Mouse (Mus musculus): ENCODE results near the gene Hmbs. TPM values are rescaled to one million over a fixed set of nuclear protein-coding genes. Genes with fewer than 3 reads are reported as not detected.
A peak's percentile ranks its signal among the peaks of the same experiment; 100 is the strongest.
"Not testable (repeated sequence)": the region's sequence is repeated elsewhere in the genome, so short reads cannot be mapped to it uniquely, and the experiment has no call there.

The Hmbs gene
- total RNA-seq, 2 experiments from 2014 or later, result 20.5 to 24.0 TPM

DNA sequence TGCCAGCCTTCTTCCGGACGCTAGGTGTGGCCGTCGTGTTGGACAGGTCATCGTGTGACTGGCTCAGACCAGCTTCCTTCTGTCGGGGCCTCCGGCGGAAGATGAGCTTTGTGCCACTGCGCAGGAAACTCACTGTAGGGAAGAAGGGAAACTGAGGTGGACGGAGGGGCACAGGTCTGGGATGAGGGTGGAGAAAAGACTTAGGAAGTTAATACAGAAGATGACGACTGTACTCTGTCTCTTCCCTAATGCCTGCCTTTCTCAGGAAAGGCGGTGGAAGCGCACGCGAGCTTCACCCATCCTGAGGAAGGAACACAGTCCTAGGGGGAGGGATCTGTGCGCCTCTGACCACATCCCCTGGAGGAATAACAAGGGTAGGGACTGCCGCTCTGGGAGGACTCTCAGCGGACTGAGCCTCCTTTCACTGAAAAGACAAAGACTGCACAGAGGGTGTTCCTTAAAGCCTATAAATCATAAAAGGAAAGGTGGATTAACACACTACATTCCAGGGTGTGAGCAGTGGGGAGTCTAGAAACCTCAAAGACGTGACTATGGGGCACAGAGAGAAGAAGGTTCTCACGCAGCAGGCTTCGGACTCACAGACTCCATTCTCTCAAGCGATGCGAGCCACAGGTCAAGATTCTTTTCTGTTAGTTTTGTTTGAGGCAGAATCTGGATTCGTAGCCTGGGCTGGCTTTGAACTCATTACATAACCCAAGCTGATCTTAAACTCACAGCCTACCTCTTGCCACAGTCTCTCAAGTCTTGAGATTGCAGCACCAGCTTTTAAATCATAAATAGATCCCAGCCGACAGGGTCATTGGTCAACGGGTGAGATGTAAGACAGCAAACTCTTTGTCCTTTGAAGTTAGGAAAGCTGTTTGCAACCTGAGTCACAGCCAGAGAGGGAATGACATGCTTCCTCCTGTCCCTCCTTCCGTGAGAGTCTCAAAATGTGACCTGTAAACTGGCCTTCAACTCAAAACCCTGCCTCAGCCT lies 32.6 kb downstream of the Hmbs start:
- intact Hi-C loops (cut with DNase I), result no loop called here
- DNase-seq (ENCODE audit: extremely low spot score in 1 of 2, low spot score in 2 of 2), result peak in 1 of 2 experiments; percentile 72

DNA sequence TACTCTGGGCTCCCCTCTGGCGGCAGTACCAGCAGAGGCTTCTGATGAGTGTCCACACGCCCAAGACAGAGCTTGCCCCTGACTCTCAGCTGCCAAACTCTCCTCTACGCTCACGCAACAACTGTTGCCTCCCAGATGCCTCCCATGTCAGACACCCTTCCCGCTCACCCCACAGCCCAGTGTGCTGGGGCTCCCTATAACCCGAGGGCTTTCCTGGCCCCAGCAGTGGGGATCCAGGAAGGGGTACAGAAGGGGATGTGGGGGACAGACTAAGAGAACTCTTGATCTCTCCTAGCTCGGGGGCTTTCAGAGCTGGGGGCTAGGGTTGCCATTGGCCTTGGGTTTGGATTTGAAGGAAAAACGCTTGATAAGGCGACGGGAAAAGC lies 33.3 kb downstream of the Hmbs start:
- intact Hi-C loops (cut with DNase I), result no loop called here
- DNase-seq (ENCODE audit: extremely low spot score in 1 of 2, low spot score in 2 of 2), result no peak

DNA sequence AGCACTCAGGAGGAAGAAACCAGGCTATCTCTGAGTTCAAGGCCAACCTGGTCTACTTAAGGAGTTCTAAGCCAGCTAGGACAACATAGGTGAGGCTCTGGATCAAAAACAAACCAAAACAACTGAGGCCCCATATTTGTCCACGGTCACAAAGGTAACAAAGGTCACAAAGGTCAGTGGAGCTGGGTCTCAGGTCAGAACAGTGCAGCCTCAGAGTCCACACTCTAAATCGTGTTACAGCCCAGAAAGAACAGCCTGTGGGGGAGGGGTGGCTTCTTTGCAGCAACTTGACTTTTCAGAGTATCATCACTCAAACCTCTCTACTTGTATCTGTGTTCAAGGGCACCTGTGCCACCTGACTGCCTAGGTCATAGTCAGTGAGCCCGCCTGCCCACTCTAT lies 34.3 kb downstream of the Hmbs start:
- intact Hi-C loops (cut with DNase I), result no loop called here
- DNase-seq (ENCODE audit: extremely low spot score in 1 of 2, low spot score in 2 of 2), result no peak

DNA sequence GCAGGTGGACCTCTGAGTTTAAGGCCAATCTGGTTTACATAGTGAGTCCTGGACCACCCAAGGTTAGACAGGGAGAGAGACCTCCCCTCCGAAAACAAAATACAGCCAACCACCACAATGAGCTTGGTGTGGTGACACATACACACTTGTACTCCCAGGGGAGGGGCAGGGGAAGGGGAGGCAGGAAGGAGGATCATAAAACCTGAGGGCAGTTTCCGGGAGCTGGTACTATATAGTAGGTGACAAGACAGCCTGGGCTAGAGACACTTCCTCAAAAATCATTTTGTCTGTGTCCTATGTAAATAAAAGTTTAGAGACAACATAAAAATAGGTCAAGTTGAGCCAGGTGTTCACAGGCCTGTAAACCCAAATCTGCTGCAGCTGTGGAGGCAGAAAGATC lies 36.8 kb downstream of the Hmbs start:
- intact Hi-C loops (cut with DNase I), result no loop called here
- no peak for DNase-seq (ENCODE audit: extremely low spot score in 1 of 2, low spot score in 2 of 2)

DNA sequence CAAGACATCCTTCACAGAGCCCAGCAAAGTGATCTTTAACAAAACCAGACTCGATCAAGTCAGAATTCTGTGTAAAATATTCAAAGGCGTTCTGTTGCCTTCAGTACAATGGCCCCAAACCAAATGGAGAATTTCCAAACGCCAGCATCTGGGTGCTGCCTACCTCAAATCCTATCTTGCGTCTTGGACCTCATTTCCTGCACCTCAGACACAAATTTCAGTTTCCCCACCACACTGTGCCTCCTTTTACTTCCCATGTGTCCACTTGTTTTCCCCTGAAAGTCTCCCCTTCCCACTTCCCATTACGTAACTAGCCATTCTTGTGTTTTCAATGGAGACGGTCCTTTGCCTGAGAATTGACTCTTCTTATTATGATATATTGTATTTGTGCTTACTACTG lies 37.5 kb downstream of the Hmbs start:
- intact Hi-C loops (cut with DNase I), result no loop called here
- no peak for DNase-seq (ENCODE audit: extremely low spot score in 1 of 2, low spot score in 2 of 2)

DNA sequence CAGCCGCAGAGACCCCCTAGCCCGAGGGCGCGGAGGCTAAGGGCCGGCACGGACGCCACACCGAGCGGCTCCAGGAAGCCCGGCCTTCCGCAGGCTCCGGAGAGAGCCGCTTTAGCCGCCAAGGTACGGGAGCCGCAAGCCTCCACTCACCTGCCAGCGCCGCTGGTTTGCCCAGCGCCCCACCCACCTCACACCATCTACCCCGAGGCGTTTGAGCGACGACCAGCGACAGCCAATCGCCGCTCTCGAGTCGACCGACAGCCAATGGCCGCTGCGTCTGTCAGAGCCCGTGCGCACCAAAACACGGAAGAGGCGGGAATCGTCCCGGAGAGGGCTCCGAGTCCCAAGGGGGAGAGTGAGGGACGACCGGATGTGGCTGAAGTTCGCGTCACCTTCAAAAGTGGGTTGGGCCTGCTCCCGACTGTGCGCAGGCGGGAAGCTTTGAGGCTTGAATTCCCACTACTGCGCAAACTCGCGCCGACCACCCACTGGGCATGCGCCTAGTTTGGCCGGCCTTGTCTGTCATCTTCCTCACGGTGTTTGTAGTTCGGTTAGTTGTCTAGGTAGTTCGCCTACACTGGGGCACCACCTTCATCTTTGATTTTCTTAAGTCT lies 38.5 kb downstream of the Hmbs start, which contains the start of gene Hinfp:
Hinfp (minus strand) TSS at position 206 of the 614 bp plus-strand sequence.
- intact Hi-C loops (cut with DNase I), result no loop called here
- DNase-seq (ENCODE audit: extremely low spot score in 1 of 2, low spot score in 2 of 2), result peak; percentile 99

DNA sequence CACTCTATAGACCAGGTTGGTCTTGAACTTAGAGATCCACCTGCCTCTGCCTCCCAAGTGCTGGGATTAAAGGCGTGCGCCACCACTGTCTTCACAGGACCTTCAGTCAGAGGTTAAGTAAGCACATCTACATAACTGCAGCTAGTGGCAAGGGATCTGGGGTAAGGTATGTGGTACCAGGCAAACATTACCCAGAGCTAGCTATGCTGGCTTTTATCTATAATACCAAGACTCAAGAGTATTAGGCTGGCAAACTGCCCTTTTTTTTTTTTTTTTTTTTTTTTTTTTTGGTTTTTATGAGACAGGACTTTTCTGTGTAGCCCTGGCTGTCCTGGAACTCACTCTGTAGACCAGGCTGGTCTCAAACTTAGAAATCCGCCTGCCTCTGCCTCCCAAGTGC lies 44.0 kb downstream of the Hmbs start:
- intact Hi-C loops (cut with DNase I), result not testable (repeated sequence)

DNA sequence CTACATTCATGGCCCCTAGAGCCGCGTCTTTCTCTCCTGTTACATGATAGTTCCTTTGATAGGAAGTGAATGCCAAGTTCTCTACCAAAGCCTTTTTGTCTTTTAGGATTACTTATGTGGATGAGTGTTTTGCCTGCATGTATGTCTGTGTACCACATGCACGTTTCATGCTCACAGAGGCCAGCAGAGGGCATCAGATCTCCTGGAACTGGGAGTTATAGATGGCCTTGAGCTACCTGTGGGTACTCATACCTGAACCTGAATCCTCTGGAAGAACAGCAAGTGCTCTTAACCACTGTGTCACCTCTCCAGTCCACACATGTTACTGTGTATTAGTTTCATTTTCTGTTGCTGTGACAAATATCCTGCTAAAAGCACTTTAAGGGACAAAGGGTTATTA lies 51.5 kb downstream of the Hmbs start:
- DNase-seq (ENCODE audit: extremely low spot score in 1 of 2, low spot score in 2 of 2), result no peak
- intact Hi-C loops (cut with DNase I), result no loop called here

More for the DNA sequence above, 44.0 kb downstream of the Hmbs start:
- not testable (repeated sequence) for DNase-seq (ENCODE audit: extremely low spot score in 1 of 2, low spot score in 2 of 2)

DNA sequence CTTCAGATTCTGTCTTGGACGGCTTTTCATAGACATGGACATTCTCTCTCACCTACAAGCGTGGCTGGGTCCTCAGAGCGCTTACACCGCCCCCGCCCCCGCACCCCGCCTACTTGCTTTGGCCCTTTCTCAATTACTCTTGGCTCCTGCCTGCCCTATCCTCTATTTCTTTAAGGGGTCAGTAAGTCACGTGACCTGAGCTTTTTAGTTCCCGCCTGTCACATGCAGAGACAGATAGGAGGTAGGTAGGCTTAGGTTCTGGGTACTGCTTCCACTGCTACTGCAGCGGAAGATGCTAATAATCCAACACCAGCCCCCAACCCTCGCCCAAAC lies 55.1 kb downstream of the Hmbs start:
- DNase-seq (ENCODE audit: extremely low spot score in 1 of 2, low spot score in 2 of 2), result no peak
- intact Hi-C loops (cut with DNase I), result no loop called here

DNA sequence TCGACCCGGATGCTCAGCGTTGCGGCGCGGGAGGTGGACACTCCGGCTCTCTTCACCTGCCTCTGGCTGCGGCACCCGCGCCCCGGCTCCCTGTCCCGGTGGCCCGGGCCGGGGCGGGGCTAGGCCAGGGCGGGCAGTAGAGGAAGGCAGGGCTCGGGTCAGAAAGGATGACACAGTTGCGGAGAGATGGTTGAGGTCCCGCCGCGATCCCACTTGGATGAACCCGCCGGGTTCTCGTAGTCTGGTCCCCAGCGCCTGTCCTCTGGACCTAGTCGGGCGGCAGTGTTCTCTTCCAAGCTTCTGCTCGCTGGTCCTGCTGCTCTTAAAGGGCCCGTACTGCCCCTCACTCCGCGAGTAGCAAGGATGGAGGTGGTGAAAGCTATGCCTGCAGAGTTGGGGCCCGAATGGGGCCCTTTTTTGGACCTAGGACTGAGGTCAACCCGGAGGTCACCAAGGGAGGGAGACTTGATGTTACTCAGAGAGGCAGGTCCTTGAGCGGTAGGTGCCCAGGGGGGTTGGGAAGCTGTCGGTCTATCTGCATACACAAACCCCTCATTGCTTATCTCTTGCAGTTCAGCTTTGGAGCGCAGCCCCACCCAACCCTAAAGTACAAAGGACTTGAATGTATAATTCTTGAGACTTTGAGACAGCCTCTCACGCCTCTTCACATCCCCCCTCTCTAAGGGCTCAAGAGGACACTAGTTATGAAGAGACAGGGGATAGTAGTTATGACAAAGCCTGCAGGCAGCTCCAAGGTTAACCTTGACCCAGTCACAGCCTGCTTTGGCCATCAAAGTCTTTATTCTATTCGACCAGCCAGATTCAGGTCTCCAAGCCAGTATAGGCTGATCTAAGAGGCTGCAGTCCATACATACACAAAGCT lies 55.7 kb downstream of the Hmbs start, which contains the start of gene Abcg4:
Abcg4 (minus strand) TSS at position 540 of the 883 bp plus-strand sequence.
- intact Hi-C loops (cut with DNase I), result no loop called here
- peak in 1 of 2 experiments; percentile 58 for DNase-seq (ENCODE audit: extremely low spot score in 1 of 2, low spot score in 2 of 2)

DNA sequence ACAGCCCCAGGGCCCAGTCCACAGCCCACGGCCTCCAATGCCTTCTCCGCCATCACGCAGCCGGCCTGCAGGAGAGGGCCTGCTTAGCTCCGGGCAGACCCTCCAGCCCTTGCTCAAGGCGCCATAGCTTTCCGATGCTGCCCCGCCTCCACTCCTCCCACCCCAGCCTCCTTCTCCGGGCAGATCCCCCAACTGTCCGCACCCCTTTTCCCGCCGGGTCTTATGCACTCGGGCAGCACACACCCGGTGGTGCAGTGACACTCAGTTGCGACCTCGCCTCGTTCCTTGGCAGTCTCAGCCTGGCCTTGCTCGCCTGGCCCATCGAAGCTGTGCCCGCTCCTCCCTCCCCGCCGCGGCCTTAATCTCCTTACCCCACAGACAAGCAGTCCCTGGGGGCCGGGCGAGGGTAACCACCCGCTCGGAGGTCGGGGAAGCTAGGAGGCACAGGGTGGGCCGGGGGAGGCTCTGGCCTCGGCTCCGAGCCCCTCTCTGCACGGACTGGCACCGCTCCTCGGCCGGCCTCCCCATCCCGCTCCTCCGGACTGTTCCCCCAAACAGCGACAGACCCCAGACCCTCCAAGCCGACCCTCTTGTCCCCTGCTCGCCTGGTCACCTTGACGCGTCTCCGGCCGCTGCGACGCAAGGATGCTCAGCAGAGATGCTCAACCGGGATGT lies 56.5 kb downstream of the Hmbs start:
- intact Hi-C loops (cut with DNase I), result no loop called here
- peak in 1 of 2 experiments; percentile 60 for DNase-seq (ENCODE audit: extremely low spot score in 1 of 2, low spot score in 2 of 2)

DNA sequence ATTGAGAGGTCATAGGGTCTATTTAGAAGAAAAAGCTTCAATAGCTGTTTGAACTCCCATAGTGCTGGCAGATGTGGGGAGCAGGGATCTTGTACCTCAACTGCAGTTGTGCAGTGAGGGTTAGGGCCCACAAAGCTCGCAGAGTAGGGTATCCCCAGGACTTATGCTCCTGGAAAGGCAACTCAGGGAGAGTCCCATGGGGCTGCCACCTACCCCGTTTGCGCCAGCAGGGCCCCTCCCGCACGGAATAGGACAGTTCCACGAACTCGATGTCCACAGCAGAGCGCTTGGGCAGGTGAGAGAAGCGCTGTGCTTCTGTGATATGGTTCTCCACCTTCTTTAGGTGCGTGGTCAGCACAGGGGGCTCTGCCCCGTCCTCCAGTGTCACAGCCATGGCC lies 57.0 kb downstream of the Hmbs start:
- DNase-seq (ENCODE audit: extremely low spot score in 1 of 2, low spot score in 2 of 2), result no peak
- intact Hi-C loops (cut with DNase I), result no loop called here

Small RNA genes within 50 kb of the gene (microRNA-seq; reads per million reads assigned to microRNA genes)
- gene Gm44335, result not detected

Other genes starting within 250 kb of the Hmbs start
- under 1 TPM in 1 of 2 experiments, not detected in 1; 0.17 TPM for gene Mfrp, start 242.5 kb downstream of the Hmbs start, total RNA-seq (2021)
- 10 to 100 TPM; 11.2 to 12.1 TPM for gene C1qtnf5, start 237.0 kb downstream of the Hmbs start, total RNA-seq (2021)
- gene Gm49380, start 230.7 kb downstream of the Hmbs start, total RNA-seq (2021), result not detected
- 10 to 100 TPM; 30.1 to 33.4 TPM for gene Rnf26, start 230.7 kb downstream of the Hmbs start, total RNA-seq (2021)
- 10 to 100 TPM; 19.2 to 22.2 TPM for gene Mcam, start 209.8 kb downstream of the Hmbs start, total RNA-seq (2021)
- 10 to 100 TPM; 48.6 to 49.9 TPM for gene Cbl, start 110.2 kb downstream of the Hmbs start, total RNA-seq (2021)
- 1 to 10 TPM in 1 of 2 experiments, under 1 TPM in 1; 0.69 to 1.9 TPM for gene Ccdc153, start 103.6 kb downstream of the Hmbs start, total RNA-seq (2021)
- gene Pdzd3, start 92.8 kb downstream of the Hmbs start, total RNA-seq (2021), result under 1 TPM; 0.53 to 0.60 TPM
- gene Nlrx1, start 75.6 kb downstream of the Hmbs start, total RNA-seq (2021), result 10 to 100 TPM; 11.9 to 14.8 TPM
- 10 to 100 TPM; 68.0 to 73.2 TPM for gene Abcg4, start 55.6 kb downstream of the Hmbs start, total RNA-seq (2021)
- 10 to 100 TPM; 27.1 to 28.3 TPM for gene Hinfp, start 38.6 kb downstream of the Hmbs start, total RNA-seq (2021)
- gene C2cd2l, start 23.9 kb downstream of the Hmbs start, total RNA-seq (2021), result 100 to 1,000 TPM; 151 to 158 TPM
- gene Dpagt1, start 18.2 kb downstream of the Hmbs start, total RNA-seq (2021), result 10 to 100 TPM; 15.5 to 17.9 TPM
- gene H2afx, start 9.5 kb downstream of the Hmbs start, total RNA-seq (2021), result 10 to 100 TPM; 66.5 to 67.6 TPM
- gene Vps11, start 17.4 kb upstream of the Hmbs start, total RNA-seq (2021), result 10 to 100 TPM; 42.6 to 49.1 TPM
- 10 to 100 TPM; 87.1 to 89.3 TPM for gene Hyou1, start 35.3 kb upstream of the Hmbs start, total RNA-seq (2021)
- 10 to 100 TPM; 36.9 to 40.1 TPM for gene Slc37a4, start 52.6 kb upstream of the Hmbs start, total RNA-seq (2021)
- 100 to 1,000 TPM; 711 to 765 TPM for gene Rps25, start 62.9 kb upstream of the Hmbs start, total RNA-seq (2021)
- gene Trappc4, start 63.4 kb upstream of the Hmbs start, total RNA-seq (2021), result 10 to 100 TPM; 75.3 to 87.2 TPM
- 10 to 100 TPM; 16.1 to 19.9 TPM for gene Ccdc84, start 74.3 kb upstream of the Hmbs start, total RNA-seq (2021)
- not detected for gene Foxr1, start 96.9 kb upstream of the Hmbs start, total RNA-seq (2021)
- gene Upk2, start 110.7 kb upstream of the Hmbs start, total RNA-seq (2021), result not detected
- gene Bcl9l, start 138.6 kb upstream of the Hmbs start, total RNA-seq (2021), result 10 to 100 TPM; 85.4 to 98.1 TPM
- gene Cxcr5, start 217.6 kb upstream of the Hmbs start, total RNA-seq (2021), result not detected